Mouse (Mus musculus): ENCODE data around the gene Tff2.
A peak's percentile ranks its signal among the peaks of the same experiment; 100 is the strongest.

Tff2 gene

DNA sequence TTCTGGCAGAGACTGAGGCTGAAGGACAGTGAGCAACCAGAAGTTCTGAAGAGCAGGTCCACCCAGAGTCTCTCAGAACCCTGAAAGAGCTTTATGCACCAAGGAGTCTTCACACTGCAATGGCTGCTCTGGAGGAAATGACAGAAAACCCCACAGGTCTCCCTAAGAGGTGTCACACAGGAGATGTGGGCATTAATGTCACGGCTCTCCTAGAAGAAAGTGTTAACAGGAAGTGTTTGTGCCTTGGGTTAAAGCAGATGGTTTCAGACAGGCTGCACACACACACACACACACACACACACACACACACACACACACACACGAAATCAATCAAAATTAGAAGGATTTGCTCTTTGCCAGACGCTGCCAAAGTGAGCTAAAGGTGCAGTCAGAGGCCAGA lies 7.8 kb downstream of the Tff2 start:
- DNase-seq (ENCODE audit: low spot score): no peak

DNA sequence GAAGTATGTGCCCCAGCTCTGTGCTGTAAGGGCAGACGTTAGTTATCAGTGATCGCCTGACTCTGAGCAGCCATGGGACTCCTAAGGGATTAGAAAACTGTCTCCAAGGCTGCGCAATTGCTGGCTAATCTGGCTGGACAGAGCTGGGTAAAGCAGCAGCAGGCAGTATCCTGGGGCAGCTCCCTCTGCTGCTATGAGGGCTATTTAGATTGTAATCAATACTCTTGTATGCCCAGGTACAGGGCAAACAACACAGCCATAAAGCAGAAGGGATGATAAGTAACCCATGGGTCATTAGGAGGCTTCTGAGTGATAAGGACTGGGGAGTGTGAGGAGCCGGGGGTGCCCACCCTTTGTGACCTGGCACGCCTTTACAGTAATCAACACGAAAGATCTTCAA lies 9.2 kb downstream of the Tff2 start:
- DNase-seq (ENCODE audit: low spot score): no peak

DNA sequence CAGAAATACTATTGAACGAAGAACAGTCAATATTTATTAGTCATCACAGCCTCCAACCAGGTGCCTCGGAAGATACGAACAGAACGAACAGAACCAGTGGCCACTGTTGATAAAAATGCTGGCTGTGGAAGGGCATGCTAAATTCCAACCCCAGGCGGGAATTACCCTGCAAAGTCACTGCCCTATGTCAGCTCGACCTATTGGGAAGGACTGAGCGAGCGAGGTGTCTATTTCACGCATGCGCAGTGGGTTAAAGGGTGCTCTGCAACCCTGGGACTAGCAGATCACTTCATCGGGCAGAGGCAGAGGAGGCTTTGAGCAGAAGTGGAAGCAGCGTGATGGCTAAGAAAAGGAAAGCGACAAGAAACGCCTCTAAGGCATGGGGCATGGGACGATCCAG lies 10.3 kb downstream of the Tff2 start:
- no peak for DNase-seq (ENCODE audit: low spot score)

DNA sequence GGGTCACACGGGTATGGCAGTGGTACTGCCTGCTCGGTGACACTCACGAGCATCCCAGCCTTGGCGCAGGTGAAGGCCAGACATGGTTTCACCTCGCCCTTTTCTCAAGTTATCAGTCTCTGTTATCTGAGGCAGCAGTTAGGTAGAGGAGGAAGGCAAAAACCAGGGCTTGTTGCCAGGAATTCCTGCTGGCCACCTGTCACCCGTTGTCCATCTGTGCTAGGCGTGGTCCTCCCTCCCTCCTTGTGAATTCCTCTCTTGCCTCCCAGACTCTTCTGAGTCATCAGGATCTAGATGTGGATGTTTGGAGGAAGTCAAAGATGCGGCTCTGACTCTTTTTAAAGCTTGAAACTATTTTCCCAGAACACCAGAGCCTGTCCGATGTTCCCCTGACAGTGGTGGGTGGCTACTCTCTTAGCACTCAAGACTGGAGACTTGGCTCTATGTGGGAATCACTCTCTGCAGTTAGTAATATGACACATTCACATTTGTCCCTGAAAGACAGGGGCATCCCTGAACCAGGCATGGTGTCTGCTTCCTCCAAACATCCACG lies 12.7 kb downstream of the Tff2 start:
- DNase-seq (ENCODE audit: low spot score): no peak

DNA sequence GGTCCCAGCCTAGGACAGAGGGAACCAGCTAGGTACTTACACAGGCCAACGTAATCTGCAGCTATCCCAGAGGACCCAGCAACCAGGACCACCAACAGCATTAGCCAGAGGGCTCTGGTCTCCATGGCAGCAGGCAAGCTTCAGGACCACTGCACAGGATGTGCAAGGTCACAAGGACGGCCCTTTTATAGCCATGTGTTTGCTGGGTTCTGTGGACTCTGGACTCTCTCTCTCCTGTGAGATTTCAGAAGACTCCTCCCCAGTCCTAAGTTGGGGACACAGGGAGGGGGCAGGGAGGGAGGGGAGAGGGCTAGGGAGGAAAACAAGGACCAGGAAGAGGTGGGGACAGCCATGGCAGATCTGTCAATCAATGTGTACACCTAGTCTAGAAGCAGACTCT lies 14.6 kb downstream of the Tff2 start, which contains the start of gene Tff3:
Gene Tff3 (minus strand): TSS at position 195 of the 400 bp plus-strand sequence.
- no peak for DNase-seq (ENCODE audit: low spot score)

DNA sequence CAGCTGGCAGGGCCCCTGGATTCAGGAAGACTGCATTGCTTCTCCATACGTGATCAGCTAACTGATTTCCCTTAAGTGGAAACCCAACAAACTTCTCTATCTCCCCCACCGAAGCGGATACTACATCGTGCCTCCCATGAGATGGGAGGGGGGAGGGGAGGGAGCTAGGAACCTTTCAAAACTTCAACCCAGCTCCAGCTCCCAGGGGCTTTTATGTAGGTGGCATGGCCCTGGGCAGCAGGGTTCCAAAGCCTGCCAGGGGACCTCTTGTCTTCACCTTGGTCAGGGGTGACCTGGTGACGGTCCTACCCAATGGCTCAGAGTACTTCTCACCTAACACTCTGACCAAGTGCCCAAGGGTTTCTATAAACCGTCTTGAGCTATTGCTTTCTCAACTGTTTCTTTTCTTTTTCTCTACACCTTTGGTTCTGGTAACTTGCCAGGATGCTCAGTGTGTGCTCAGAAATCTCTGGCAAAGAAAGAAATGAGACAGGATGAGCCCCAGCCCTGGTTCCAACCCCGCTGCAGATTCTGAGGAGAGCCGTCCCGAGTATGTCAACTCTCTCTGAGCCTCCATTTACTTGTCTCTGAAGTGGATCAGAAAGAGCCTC lies 15.3 kb downstream of the Tff2 start:
- DNase-seq (ENCODE audit: low spot score): no peak

DNA sequence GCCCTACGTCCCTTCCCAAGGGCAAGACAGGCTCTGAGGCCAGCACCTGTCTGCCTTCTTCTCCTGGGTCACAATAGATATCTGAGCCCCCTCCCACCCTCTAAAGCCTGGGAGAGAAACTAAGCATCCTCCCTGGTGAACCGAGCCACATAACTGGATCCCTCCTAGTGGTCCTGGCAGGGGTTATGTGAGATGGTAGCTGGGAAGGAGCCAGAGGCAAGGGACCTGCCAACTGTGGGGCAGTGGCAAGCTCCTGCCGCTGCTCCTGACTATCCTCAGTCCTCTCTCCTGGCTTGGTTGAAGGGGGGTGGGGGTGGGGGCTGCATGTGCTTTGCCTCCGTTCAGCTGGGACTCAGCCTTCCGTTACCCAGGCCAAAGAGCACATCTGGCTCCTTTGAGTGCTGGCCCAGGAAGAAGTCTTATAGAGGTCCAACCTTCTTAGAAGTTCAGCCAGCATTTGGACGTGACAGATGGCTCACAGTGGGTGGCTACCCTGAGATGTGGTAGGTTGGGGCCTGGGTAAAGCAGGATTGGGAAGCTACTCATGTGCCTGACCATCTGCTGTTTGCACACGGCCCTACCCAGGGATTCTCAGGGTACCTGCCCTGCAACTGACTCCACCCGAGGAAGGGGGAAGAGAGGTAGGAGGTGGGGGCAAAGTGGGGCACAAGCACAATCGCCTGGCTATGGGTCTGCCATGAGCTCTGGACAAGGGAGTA lies 18.4 kb downstream of the Tff2 start:
- DNase-seq (ENCODE audit: low spot score): no peak

DNA sequence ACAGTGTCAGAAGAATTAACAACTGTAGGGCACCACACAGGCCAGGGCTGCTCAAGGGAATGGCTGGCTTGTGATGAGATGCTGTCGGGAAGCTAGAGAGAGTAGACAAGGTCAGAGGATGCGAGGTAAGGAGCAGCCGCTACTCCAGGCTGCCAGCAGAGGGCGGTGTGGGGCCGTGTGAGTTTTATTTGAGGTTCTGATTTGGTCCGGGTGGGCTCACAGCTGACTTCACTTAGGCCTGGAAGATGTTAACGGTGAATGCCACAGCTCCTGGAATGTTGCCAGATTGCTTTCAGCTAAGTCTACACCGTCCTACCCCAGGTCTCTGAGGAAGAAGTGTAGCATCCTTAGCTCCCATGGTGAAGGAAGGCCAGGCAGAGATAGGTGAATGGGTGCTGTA lies 22.1 kb downstream of the Tff2 start:
- no peak for DNase-seq (ENCODE audit: low spot score)

DNA sequence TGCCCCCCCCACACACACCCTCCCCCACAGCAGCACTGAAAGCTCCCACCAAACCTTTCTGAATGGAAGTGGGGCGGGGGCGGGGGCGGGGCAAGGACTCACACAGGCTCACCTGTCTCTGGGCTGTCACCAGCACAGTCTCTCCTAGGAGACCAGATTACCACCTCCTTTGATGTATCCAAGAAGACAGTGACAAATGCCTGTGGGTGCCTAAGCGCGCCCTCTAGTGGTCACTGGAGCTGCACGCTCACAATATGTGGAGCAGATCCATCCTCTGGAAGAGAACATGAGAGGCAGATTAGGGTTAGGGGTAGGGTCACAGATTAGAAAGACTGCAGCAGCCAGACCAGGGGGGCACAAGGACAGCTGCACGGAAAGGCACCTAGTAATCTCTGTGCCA lies 24.7 kb downstream of the Tff2 start:
- peak; percentile 29 for DNase-seq (ENCODE audit: low spot score)

DNA sequence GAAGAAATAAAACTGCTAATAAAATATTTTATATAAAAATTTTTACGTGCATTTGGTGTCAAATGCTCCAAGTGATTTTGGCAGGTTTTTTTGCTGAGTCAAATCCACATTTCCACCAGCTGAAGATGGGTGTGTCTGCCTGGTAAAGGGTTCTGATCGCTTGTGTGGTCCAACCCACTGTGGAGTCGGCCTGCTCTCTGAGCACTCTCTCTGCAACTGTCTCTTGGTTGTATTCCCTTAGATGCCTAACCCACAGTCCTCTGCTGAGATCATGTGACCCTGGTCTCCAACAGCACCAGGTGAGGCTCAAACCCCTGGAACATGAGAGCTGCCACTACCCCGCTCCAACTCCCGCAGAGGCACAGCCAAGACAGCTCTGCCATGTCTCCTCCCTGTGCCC lies 26.1 kb downstream of the Tff2 start:
- DNase-seq (ENCODE audit: low spot score): no peak

DNA sequence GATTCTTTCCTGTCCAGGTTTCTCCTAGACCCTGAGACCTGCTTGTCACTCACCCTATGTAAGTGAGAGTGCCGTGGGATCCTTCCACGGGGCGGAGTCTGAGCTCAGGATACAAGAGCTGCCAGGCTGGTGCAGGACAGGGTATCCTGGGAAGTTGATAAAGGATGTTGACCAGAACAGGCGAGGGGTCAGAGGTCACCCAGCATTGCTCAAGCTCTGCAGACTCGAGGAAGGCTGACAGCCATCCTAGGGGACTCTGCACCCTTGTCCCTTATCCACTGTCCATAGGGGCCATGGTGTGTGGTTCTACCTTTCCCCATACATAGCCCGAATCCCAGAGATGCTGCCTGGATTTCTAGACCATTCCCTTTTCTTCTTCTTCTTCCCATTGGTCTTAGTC lies 28.0 kb downstream of the Tff2 start:
- no peak for DNase-seq (ENCODE audit: low spot score)

DNA sequence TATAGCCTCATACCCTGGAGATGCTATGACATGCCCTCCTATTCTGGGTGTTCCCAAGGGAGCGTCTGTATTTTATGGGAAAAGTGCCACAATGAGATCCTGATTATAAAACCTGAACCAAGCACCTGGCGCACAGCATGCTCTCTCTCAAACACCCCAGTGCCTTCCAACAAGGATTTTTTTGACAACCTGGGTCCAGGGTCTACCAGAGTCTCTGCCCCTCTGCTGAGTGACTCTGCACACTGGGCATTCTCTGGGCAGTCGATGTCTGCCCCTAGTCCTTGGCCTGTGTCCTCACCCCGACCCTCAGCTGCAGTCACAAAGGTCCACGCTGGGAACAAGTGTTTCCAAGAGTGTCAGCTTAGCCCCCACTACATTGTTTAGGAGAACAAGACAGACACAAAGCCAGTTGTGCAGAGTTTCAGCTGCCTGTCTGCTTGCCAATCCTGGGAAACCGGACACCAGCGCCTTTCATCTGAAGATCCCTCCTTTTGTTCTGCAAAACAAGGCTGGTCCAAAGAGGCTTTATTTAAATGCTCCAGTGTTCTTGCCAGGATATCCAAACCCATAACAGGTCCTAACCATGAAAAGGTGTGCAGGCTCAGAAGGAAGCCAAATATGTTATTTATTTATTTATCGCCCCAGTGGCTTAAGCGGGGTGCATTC lies 30.8 kb downstream of the Tff2 start:
- DNase-seq (ENCODE audit: low spot score): no peak

DNA sequence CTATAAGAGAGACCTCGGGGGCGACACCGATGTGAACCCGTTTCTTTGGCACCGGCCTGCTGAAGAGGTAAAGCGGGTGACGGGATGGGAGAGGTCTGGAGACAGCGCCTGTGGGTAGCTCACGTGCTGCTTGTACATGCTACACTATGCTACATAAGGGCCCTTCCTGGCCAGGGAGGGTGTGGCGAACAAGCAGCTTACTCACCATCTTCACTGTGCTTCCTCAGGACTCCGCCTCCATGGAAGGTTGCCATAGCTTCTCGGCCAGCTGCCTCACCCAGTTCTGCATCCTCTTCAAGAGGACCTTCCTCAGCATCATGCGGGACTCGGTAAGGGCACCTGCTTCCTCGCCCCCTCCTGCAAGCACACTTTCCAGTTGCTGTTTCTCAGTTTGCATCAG lies 35.7 kb downstream of the Tff2 start:
- DNase-seq (ENCODE audit: low spot score): no peak

DNA sequence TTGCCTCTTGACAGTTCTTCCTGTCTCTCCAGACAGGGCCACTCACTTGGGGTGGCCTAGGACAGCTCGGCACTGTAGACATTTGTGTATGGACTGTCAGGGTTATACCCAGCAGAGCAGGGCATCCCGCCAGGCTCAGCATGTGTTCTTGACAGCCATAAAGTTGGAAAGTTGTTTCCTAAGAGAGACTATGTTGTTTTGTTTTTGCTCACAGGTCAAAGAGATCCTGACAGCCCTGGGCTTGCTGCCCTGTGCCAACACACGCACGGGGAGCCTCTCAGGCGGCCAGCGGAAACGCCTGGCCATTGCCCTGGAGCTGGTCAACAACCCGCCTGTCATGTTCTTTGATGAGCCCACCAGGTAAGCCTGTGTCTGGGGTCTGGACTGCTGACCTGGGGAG lies 40.3 kb downstream of the Tff2 start:
- no peak for DNase-seq (ENCODE audit: low spot score)

DNA sequence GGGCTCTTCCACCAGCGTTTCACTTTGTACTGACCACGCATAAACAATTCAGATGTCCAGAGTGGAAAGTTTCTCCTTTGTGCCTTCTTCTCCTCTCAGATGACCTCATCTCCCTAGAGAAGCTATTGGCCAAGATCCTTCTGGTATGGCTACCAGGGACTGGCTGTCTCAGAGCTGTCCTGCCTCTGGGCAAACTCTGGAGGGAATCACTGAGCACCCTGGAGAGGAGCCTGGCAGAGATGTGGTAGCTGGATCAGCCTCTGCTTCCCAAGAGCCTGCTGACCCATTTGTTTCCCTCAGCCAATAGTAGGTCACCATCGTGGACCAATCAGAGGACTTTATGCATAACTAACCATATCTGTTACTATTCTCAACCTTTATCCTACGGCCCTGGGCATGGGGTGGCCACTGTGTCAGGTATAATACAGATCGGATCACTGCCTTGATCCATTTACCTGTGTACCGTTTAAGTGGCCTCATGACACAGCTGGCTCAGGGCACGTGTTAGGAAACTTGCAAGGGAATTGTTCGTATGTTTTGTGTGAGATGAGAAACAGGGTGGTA lies 41.0 kb downstream of the Tff2 start:
- no peak for DNase-seq (ENCODE audit: low spot score)

DNA sequence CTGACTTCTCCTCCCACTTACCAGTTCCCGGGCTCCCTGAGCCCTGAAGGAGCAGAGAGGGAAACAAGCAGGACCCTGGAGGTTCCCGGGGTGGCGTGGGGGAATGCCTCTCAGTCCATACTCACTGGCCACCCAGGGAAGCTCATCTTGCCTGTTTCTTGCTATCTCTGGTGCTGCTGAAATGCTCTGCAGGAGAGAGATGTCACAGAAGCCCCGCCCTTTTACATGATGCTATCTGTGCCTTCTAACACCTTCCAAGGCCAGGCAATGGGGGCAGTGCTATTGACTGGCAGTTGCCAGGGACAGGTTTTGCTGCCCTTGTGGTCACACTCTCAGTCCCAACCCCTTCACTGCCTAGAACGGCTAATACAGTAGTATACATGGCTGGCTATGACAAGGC lies 45.3 kb downstream of the Tff2 start:
- no peak for DNase-seq (ENCODE audit: low spot score)

DNA sequence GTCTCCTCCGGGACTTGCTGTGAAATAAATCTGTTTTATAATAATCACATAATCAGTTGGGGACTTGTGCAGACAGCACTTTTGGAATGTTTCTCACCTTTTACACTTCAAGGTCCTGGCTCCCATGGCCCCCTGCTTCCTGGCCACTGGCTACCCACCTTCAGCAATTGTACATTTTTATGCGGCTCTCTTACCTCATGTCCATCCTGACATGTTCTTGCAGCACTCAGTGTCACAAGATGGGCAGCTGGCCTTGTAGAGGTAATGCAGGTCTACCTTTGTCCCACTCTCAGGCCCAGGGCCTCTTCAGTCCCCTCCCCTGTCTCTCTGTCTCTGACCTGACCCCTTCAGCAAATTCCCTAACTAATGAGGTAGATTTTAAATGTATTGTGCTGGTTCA lies 47.2 kb downstream of the Tff2 start:
- DNase-seq (ENCODE audit: low spot score): no peak

DNA sequence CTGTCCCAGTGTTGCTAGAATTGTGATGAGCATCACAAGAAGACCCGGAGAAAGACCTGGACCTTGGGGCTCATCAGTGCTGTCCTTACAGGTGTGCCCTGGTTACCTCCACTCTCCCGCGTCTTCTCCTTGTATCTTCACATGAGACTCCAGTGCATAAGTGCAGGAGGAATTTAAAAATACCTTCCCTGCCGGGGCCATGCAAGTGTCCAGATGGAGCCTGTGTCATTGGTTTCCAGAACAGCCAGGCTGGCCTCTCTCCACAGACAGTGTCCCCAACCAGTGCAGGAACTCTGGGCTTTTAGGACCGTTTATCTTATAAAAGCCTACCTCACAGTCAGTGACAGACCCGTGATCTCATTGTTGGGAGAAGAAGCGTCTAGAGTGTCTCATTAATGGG lies 48.5 kb downstream of the Tff2 start:
- no peak for DNase-seq (ENCODE audit: low spot score)

DNA sequence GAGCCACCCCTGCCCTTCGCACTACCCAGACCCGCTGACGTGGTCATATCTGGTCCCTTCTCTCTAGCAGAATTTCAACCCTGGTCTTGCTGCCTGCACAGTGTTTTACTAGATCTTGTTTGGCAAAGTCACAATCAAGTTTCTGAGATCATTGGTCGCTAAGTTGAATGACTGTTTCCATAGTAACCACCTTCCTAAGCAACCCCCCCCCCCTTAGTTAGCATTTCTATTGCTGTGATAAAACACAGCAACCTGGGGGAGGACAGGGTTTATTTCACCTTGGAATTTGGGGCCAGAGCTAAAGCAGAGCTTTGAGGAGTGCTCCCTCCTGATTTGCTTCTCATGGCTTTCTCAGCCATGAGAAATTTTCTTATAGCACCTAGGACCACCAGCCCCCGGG lies 49.3 kb downstream of the Tff2 start:
- no peak for DNase-seq (ENCODE audit: low spot score)

Measured in urinary bladder, postnatal 10 days (tissue).